Mouse (Mus musculus): ENCODE data around the gene Pitx3. TPM values are rescaled to one million over a fixed set of nuclear protein-coding genes. Genes with fewer than 3 reads are reported as not detected.
"Not testable (repeated sequence)": the region's sequence is repeated elsewhere in the genome, so short reads cannot be mapped to it uniquely, and the experiment has no call there.

Pitx3 gene
- polyA plus RNA-seq, 1 experiment from 2014 or later: 0.89 TPM

DNA sequence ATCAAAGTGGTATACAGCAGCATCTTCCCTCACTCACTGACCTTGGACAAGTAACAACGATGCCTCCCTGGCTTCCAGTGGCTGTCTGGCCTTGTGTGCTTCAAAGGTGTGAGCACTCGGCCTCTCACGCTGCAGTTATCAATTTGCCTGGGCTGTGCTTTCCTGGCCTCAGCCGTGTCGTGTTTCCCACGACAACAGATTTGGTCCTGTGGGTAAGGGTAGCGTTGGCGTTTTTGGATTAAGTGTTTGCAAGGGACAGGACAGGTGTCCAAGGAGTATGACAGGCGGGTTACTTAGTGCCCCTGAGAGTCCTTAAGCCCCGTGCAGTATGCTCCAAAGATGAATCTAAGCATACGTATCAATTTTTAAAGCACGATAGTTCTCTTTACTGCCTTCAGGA is 965 bp upstream of the Pitx3 start:
- Histone ChIP-seq H3K4me3 (peak overlapping the region; percentile 74), H3K4me1 (peaks cover 36% of the 10 kb centered on the region), H3K27ac (no peak overlapping the region), H3K27me3 (ENCODE audit: insufficient read depth, poor library complexity, severe bottlenecking) (peaks cover 70% of the 10 kb centered on the region), H3K36me3 (no peaks in the 10 kb centered on the region), H3K9me3 (no peaks in the 10 kb centered on the region)
- no peak for DNase-seq (ENCODE audit: low spot score)
- 27% methylated on average over 12 of the region's 12 CpGs for WGBS

DNA sequence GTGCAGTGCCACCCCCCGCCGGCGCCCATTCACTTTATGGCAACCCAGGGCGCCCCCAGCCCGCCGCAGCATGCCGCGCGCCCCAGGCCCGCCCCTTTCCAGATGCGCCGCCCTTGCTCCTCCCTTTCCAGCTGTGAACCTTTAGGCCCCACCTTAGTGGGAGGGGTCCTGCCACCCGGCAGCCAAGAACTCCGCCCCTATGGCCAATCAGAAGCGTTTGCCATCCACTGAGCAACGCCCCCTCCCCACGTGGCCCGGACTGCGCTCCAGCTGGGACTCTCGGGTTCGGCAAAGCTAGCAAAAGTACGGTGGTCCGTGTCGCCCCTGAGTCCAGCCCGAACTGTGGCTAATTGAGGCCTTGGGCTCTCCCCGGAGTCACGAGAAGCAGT is 240 bp upstream of the Pitx3 start:
- Histone ChIP-seq H3K4me3 (peak overlapping the region; percentile 74), H3K36me3 (no peaks in the 10 kb centered on the region), H3K27ac (peak overlapping the region; percentile 24), H3K9me3 (no peaks in the 10 kb centered on the region), H3K4me1 (peaks cover 29% of the 10 kb centered on the region), H3K27me3 (ENCODE audit: insufficient read depth, poor library complexity, severe bottlenecking) (peaks cover 77% of the 10 kb centered on the region)
- peak; percentile 97 for DNase-seq (ENCODE audit: low spot score)
- under 1% methylated on average over 27 of the region's 27 CpGs for WGBS

DNA sequence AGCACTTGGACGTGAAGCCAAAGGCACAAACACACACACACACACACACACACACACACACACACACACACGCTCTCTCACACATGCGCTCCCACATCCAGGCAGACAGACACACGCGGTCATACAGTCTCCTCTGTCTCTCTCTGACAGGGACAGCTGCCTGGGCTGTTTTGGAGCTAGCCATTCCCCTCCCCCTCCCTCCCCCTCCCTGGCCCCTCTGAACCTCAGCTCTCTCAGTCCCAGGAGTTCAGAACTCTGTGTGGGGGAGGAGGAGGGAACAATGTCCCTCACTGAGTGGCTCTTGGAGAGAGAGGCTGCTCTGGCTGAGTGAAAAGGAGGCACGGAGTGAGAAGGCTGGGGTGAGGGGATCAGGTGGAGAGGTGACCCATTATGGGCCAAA is 7.0 kb downstream of the Pitx3 start:
- Histone ChIP-seq H3K27ac (peak overlapping the region; percentile 77), H3K4me3 (0 out of 2 replicates have a peak overlapping the region, but pooled peaks have one; percentile 6), H3K4me1 (peaks cover 38% of the 10 kb centered on the region), H3K9me3 (no peaks in the 10 kb centered on the region), H3K36me3 (no peaks in the 10 kb centered on the region), H3K27me3 (ENCODE audit: insufficient read depth, poor library complexity, severe bottlenecking) (peaks cover 97% of the 10 kb centered on the region)
- WGBS: 22% methylated on average over 6 of the region's 6 CpGs
- no peak for DNase-seq (ENCODE audit: low spot score)

DNA sequence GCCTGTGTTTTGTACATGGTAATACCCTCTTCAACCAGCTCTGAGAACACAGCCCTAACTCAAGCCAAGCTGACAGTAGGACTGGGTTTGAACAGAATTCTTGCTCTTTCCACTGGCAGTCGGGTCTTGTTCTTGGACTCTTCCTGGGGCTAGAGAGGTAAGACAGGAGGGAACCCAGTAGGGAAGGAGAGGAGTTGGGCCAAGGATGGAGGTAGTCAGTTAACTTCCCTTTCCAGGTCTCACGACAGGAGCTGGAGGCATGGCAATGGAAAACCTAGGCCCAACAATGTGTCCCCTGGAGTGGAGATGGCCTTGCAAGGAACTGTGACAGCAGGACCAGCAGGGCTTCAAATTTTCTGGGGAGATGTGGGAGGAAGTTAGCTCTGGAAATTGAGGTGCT is 7.8 kb downstream of the Pitx3 start:
- H3K4me3 ChIP-seq: 0 out of 2 replicates have a peak overlapping the region, but pooled peaks have one; percentile 6
- DNase-seq (ENCODE audit: low spot score): no peak
- no peaks in the 10 kb centered on the region for H3K9me3 ChIP-seq
- H3K4me1 ChIP-seq: peaks cover 46% of the 10 kb centered on the region
- H3K27me3 ChIP-seq (ENCODE audit: insufficient read depth, poor library complexity, severe bottlenecking): peaks cover 95% of the 10 kb centered on the region
- WGBS: 64% methylated on average over 2 of the region's 2 CpGs
- H3K36me3 ChIP-seq: no peaks in the 10 kb centered on the region
- peak overlapping the region; percentile 77 for H3K27ac ChIP-seq

DNA sequence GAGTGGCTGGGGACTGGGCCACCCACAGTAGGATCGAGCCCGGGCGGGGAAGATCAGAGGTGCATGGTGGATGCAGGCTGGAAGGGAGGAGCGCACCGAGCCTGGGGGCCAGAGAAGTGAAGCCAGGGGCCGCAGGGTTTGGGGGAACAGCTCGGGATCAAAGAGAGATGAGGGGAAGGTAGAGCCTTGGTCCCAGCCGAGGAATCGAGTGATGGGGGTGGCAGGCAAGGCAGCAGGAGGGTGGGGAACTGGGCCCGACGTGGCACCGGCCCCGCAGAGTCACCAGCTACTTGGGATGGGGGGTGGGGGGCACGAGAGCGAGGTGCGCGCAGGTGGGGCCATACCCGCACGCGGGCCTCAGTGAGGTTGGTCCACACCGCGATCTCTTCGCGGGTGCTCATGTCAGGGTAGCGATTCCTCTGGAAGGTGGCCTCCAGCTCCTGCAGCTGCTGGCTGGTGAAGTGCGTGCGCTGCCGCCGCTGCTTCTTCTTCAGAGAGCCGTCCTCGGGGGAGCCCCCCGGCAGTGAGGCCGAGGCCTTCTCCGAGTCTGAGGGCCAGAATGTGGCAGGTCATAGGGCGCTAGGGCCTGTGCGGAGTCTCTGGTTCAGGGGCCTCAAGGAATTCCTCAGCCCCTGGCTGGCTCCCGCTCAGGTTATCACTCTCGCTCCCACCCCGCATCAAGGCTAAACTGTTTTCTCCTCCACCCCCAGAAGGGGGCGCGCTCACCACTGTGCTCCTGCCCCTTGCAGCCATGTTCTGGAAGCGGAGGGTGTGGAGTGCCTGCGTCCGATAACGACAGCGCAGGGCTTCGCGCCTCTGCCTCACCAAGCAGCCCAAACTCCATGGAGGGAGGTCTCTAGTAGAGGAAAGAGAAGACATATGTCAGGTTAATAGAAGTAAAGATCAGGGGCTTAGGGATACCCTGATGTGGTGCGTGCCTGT is 11.2 kb downstream of the Pitx3 start:
- H3K4me1 ChIP-seq: peaks cover 46% of the 10 kb centered on the region

DNA sequence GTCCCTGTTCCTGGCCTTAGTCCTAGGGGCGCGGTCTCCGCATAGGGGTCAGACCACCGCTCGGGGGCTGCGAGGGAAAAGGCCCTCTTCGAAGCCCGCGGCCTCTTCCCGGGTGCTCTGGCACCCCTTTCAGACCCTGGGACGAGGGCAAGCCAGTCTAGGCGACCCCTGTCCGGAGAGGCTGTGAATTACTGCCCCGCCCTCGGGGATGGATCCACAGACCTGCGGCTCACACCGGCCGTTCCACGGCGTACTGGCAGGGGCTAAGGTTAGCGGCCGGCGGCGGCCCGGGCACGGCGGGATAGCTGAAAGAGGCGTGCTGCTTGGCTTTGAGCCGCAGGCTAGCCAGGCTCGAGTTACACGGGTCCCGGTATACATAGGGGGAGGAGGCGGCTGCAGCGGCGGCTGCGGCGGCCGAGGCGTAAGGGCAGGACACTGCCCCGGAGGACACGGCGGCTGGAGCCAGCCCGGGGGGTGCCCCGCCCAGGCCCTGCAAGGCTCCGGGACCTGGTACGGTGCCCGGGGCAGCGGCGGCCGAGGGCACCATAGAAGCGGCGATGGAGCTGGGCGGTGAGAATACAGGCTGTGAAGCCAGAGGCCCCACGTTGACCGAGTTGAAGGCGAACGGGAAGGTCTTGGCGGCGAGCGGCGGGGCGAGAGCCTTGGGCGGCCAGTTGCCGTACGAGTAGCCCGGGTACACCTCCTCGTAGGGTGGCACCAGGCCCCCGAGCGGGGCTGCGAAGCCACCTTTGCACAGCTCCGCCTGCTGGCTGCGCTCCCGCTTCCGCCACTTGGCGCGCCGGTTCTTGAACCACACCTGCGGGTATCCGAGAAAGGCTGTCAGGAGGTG is 12.1 kb downstream of the Pitx3 start:
- H3K27me3 ChIP-seq (ENCODE audit: insufficient read depth, poor library complexity, severe bottlenecking): peaks cover 95% of the 10 kb centered on the region

More for the DNA sequence above, 11.2 kb downstream of the Pitx3 start:
- H3K4me3 ChIP-seq: peak overlapping the region; percentile 68
- WGBS: 2% methylated on average over 49 of the region's 49 CpGs
- peaks cover 95% of the 10 kb centered on the region for H3K27me3 ChIP-seq (ENCODE audit: insufficient read depth, poor library complexity, severe bottlenecking)
- peak; percentile 90 for DNase-seq (ENCODE audit: low spot score)
- no peaks in the 10 kb centered on the region for H3K36me3 ChIP-seq
- peak overlapping the region; percentile 1 for H3K27ac ChIP-seq
- H3K9me3 ChIP-seq: no peaks in the 10 kb centered on the region

DNA sequence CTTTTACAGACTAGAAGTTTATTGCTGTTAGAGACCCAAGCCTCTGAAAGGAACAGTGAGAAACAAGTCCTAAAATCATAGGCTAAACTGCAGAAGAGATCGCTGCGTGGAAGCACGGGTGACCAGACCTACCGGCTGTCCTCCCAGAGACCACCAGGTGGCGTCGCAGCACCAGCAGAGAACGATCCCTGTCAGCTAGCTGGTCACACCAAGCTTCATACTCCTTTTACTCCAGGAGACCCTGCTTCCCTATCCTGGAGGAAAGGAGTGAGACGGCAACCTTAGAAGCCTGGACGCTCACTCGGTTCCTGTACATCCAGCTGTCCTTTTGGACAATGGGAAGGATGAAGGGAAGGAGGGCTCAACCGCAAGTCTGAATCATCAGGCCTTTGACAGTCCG is 12.8 kb downstream of the Pitx3 start:
- under 1% methylated on average over 12 of the region's 12 CpGs for whole genome bisulfite sequencing
- Histone ChIP-seq H3K27me3 (ENCODE audit: insufficient read depth, poor library complexity, severe bottlenecking) (peaks cover 96% of the 10 kb centered on the region), H3K36me3 (no peaks in the 10 kb centered on the region), H3K4me3 (peak overlapping the region; percentile 68), H3K4me1 (peaks cover 34% of the 10 kb centered on the region), H3K9me3 (no peaks in the 10 kb centered on the region), H3K27ac (no peak overlapping the region)
- peak; percentile 92 for DNase-seq (ENCODE audit: low spot score)

More for the DNA sequence above, 12.1 kb downstream of the Pitx3 start:
- no peaks in the 10 kb centered on the region for H3K9me3 ChIP-seq
- H3K36me3 ChIP-seq: no peaks in the 10 kb centered on the region
- H3K27ac ChIP-seq: peak overlapping the region; percentile 1
- 1% methylated on average over 79 of the region's 79 CpGs for WGBS
- H3K4me3 ChIP-seq: peak overlapping the region; percentile 68
- H3K4me1 ChIP-seq: peaks cover 41% of the 10 kb centered on the region
- DNase-seq (ENCODE audit: low spot score): peak; percentile 84

DNA sequence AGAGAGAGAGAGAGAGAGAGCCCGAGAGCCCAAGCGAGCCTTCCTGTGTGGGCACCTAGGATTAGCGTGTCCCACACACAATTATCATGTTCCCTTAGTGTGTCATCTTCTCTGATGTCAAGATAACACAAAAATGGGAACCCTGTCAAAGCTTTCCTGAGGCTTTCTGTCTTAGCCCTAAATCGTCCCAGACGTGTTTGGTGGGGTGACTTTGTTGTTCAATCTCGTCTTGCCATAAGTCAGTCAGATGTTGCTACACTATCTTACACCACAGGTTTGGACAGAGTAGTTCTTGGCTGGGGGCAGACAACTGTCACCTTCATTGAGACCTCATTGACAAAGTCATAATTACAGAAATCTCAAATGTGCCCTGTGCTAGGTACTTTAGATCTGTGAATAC is 15.5 kb downstream of the Pitx3 start:
- DNase-seq (ENCODE audit: low spot score): no peak
- Histone ChIP-seq H3K4me1 (peaks cover 30% of the 10 kb centered on the region), H3K36me3 (no peaks in the 10 kb centered on the region), H3K4me3 (no peak overlapping the region), H3K27ac (no peak overlapping the region), H3K27me3 (ENCODE audit: insufficient read depth, poor library complexity, severe bottlenecking) (peaks cover 82% of the 10 kb centered on the region), H3K9me3 (no peaks in the 10 kb centered on the region)
- WGBS: 51% methylated on average over 6 of the region's 6 CpGs

DNA sequence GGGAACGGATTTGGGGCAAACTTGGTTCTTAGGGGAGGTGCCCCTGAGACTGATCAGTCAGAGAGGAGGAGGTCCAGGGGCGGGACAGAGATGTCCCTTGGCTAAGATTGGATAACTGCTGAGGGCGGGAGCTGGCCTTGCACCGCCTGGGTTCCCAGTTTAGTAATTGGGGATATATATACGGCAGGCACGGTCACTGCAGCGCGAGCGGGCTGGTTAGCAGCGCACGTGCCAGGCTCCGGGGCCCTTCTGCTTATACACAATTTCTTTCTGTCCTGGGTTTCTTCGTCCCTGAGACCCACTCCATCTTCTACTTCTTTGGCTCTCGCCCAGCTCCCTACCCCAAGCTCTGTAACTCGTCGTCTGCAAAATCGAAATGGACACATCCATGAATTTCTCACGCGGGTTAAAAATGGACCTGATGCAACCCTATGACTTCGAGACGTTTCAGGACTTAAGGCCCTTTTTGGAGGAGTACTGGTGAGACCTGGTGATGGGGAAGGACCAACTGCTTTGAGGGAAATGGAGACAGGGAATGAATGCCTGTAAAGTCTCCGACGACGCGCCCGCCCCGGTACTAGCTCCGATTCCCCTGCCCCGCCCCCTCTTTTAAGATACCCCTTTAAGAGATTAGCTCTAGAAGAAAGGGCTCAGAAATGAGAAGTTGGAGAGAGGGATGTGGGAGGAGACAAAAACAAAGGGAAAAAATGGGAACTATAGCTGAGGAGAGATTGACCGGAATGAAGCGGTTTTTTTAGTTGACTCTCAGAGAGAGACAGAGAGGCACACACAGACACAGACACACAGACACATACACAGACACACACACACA is 16.2 kb downstream of the Pitx3 start, which contains the start of gene Elovl3:
Elovl3 (plus strand) TSS at position 204 of the 832 bp plus-strand sequence.
- Histone ChIP-seq H3K27ac (no peak within 1 kb of the TSS), H3K36me3 (no peaks in the 10 kb centered on the region), H3K4me1 (peaks cover 26% of the 10 kb centered on the region), H3K9me3 (no peaks in the 10 kb centered on the region), H3K4me3 (peak within 1 kb of the TSS; percentile 42), H3K27me3 (ENCODE audit: insufficient read depth, poor library complexity, severe bottlenecking) (peaks cover 80% of the 10 kb centered on the region)
- WGBS: 4% methylated on average over 31 of the region's 31 CpGs
- peak; percentile 78 for DNase-seq (ENCODE audit: low spot score)

DNA sequence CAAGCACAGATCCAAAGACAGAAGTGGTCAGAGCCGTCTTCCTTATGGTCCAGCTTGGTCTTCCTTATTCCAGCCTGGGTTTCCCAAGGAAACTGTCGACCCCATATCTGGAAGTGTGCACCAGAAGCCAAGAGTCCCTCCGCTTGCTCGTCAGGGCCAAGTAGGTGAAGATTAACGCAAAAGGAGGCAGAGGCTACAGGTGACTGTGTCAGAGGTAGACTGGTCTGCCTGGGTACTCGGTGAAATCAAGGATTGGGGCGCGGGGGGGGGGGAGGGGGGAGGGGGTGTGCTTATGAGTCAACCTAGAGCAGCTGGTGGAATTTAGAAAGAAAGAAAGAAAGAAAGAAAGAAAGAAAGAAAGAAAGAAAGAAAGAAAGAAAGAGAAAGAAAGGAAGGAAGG is 16.8 kb downstream of the Pitx3 start:
- peaks cover 19% of the 10 kb centered on the region for H3K4me1 ChIP-seq
- DNase-seq (ENCODE audit: low spot score): no peak
- WGBS: 8% methylated on average over 8 of the region's 8 CpGs
- no peaks in the 10 kb centered on the region for H3K36me3 ChIP-seq
- H3K9me3 ChIP-seq: no peaks in the 10 kb centered on the region
- no peak overlapping the region for H3K27ac ChIP-seq
- H3K4me3 ChIP-seq: peak overlapping the region; percentile 42
- peaks cover 75% of the 10 kb centered on the region for H3K27me3 ChIP-seq (ENCODE audit: insufficient read depth, poor library complexity, severe bottlenecking)

DNA sequence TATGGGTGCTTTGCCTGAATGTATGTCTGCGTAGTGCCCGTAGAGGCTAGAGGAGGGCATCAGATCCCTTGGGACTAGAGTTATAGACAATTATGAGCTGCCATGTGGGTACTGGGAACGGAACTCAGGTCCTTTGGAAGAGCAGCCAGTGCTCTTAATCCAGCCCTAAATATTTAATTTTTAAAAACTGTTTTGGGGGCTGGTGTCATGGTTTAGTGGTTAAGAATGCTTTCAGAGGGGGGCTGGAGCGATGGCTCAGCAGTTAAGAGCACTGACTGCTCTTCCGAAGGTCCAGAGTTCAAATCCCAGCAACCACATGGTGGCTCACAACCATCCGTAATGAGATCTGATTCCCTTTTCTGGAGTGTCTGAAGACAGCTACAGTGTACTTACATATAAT is 18.4 kb downstream of the Pitx3 start:
- H3K9me3 ChIP-seq; H3K4me3 ChIP-seq; H3K27ac ChIP-seq; DNase-seq (ENCODE audit: low spot score); H3K4me1 ChIP-seq; H3K36me3 ChIP-seq: not testable (repeated sequence)
- WGBS: 72% methylated on average over 6 of the region's 6 CpGs
- H3K27me3 ChIP-seq (ENCODE audit: insufficient read depth, poor library complexity, severe bottlenecking): peaks cover 67% of the 10 kb centered on the region

DNA sequence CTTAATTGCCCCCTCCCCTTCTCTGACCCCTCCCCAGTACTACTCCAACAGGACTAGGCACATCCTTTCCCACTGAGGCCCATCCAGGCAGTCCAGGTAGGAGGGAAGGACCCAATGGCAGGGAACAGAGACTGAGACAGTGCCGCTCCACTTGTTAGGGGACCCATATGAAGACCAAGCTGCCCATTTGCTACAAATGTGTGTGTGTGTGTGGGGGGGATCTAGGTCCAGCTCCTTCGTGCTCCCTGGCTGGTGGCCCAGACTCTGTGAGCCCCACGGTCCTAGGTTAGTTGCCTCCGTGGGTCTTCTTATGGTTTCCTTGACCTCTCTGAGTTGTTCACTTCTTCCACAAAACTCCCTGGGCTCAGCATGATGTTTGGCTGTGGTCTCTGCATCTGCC is 21.8 kb downstream of the Pitx3 start:
- H3K4me3 ChIP-seq: no peak overlapping the region
- H3K27me3 ChIP-seq (ENCODE audit: insufficient read depth, poor library complexity, severe bottlenecking): peaks cover 32% of the 10 kb centered on the region

More for the DNA sequence above, 21.8 kb downstream of the Pitx3 start:
- Histone ChIP-seq H3K9me3 (no peaks in the 10 kb centered on the region), H3K36me3 (no peaks in the 10 kb centered on the region), H3K27ac (no peak overlapping the region), H3K4me1 (no peaks in the 10 kb centered on the region)
- WGBS: 81% methylated on average over 4 of the region's 4 CpGs
- peak; percentile 68 for DNase-seq (ENCODE audit: low spot score)
